Mouse (Mus musculus) bone marrow, adult 2 months (tissue): ENCODE measurements around the gene Ppm1e. TPM values are rescaled to one million over a fixed set of nuclear protein-coding genes. Genes with fewer than 3 reads are reported as not detected.

Experiments
- H3K27ac ChIP-seq: fragments of 200-500 bp; 2 replicates; pipeline ENCODE4 v1.5.1; 2012; ENCODE audit warnings: low read depth, mild to moderate bottlenecking, control low read depth, inconsistent platforms, low read length; ENCODE audit not compliant: control insufficient read depth, poor library complexity, insufficient read depth
- H3K4me1 ChIP-seq: fragments of 200-500 bp; 2 replicates; pipeline ENCODE4 v1.6.1; 2011; ENCODE audit warnings: low read length; ENCODE audit not compliant: control insufficient read depth, insufficient read depth
- H3K4me3 ChIP-seq: fragments of 200-500 bp; replicated peaks from 2 replicates; pipeline ENCODE3; 2011; ENCODE audit warnings: mild to moderate bottlenecking, low read depth, low read length, control low read depth; ENCODE audit not compliant: control insufficient read depth
- CTCF ChIP-seq: fragments of 200-500 bp; IDR thresholded peaks from 2 replicates; pipeline ENCODE4 v1.5.1; 2011; ENCODE audit warnings: low read length, control low read depth; ENCODE audit not compliant: control insufficient read depth, insufficient read depth
- POLR2A ChIP-seq: fragments of 200-500 bp; IDR thresholded peaks from 2 replicates; pipeline ENCODE4 v1.6.1; 2011; ENCODE audit warnings: low read depth, mild to moderate bottlenecking, control low read depth, low read length, borderline replicate concordance; ENCODE audit not compliant: control insufficient read depth
- WGBS: fragments of 180-500 bp; shearing (Covaris S2); methylation state at CpG from one replicate; pipeline ENCODE4 v1.1.7; 2018; 5-methylcytosine and 5-hydroxymethylcytosine counted together
- polyA plus RNA-seq: library from polyadenylated mRNA; stranded (reverse); fragments of >200 nt; gene quantifications from 2 replicates; pipeline ENCODE4 v1.2.4, GENCODE M21; 2011; ENCODE audit warnings: low replicate concordance; ENCODE audit not compliant: missing spikeins, insufficient read depth, insufficient read length

Gene Ppm1e
- polyA plus RNA-seq, 1 experiment: 2.9 TPM

DNA sequence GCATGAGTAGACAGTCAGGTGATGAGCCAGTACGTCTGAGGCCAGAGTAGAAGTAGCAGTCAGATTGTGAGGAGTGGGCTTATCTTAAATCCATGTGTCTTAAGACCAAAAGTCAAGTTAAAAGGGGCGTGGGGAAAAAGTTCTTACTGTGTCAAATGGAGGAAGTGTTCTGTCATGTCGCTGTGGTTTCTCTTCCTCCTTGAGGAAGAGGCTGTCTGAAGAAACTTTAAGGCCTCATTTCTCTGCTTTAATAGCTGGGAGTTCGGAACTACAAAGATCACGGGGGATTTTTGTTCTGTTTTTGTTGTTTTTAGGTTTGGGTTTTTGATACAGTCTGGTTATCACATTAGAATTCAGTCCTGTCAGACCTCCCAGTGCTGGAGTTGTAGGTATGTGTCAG lies 146.5 kb downstream of the Ppm1e start:
- Histone ChIP-seq H3K4me1 (no peaks in the 10 kb centered on the region; the same call in 1 of the 2 replicates), H3K27ac (no peak overlapping the region; the same call in 1 of the 2 replicates), H3K4me3 (no peak overlapping the region)
- 18% methylated on average over 5 of the region's 5 CpGs for WGBS
- TF ChIP-seq CTCF (no peak), POLR2A (no peak)

Other genes with a start within 250 kb of the Ppm1e start
- 37.2 and 47.0 TPM in 2 replicates for gene Ska2, start 249.8 kb downstream of the Ppm1e start, polyA plus RNA-seq
- gene Trim37, start 231.9 kb downstream of the Ppm1e start, polyA plus RNA-seq: 11.4 and 16.0 TPM in 2 replicates
- gene Rad51c, start 45.9 kb upstream of the Ppm1e start, polyA plus RNA-seq: 9.6 and 11.6 TPM in 2 replicates
- gene Tex14, start 46.0 kb upstream of the Ppm1e start, polyA plus RNA-seq: 1.5 TPM in 1 of 2 replicates, not detected in the other
- gene Gm11492, start 207.6 kb upstream of the Ppm1e start, polyA plus RNA-seq: not detected in 2 replicates
- gene Sept4, start 209.9 kb upstream of the Ppm1e start, polyA plus RNA-seq: 17.5 and 35.6 TPM in 2 replicates
- gene Mtmr4, start 233.1 kb upstream of the Ppm1e start, polyA plus RNA-seq: 8.7 and 9.0 TPM in 2 replicates